Mouse (Mus musculus) heart, postnatal 0 days (tissue): Measurements from ENCODE around the gene 6330409D20Rik. TPM values are rescaled to one million over a fixed set of nuclear protein-coding genes. Genes with fewer than 3 reads are reported as not detected.

Experiments used
- ATAC-seq: fragments of 200-750 bp; cut with Nextera tagmentation; 2 replicates; pipeline ENCODE4 v1.8.0; 2017; ENCODE audit warnings: low read depth, moderate number of reproducible peaks, moderate library complexity; ENCODE audit not compliant: insufficient read depth
- DNase-seq: peaks from one replicate; pipeline ENCODE4 v3.0.0-alpha.2; 2016; ENCODE audit warnings: low spot score
- H3K27ac ChIP-seq: fragments of 300-500 bp; sonication (generic); 2 replicates; pipeline ENCODE4 v1.5.1; 2014; ENCODE audit warnings: low read depth, mild to moderate bottlenecking
- H3K27me3 ChIP-seq: fragments of 300-500 bp; sonication (generic); 2 replicates; pipeline ENCODE4 v1.6.1; 2014; ENCODE audit warnings: low read length, mixed read lengths; ENCODE audit not compliant: control insufficient read depth, insufficient read depth
- H3K36me3 ChIP-seq: fragments of 300-500 bp; sonication (generic); replicated peaks from 2 replicates; pipeline ENCODE4 v1.6.1; 2014; ENCODE audit warnings: low read length, mixed read lengths; ENCODE audit not compliant: control insufficient read depth, insufficient read depth
- H3K4me1 ChIP-seq: fragments of 300-500 bp; sonication (generic); 2 replicates; pipeline ENCODE4 v1.6.1; 2014; ENCODE audit warnings: antibody characterized with exemption; ENCODE audit not compliant: control insufficient read depth, insufficient read depth
- H3K4me2 ChIP-seq: fragments of 300-500 bp; sonication (generic); 2 replicates; pipeline ENCODE4 v1.6.1; 2014; ENCODE audit warnings: low read depth, mild to moderate bottlenecking, low read length, moderate library complexity
- H3K4me3 ChIP-seq: fragments of 300-500 bp; sonication (generic); 2 replicates; pipeline ENCODE4 v1.5.1; 2014; ENCODE audit warnings: low read depth, low read length
- H3K9ac ChIP-seq: fragments of 300-500 bp; sonication (generic); replicated peaks from 2 replicates; pipeline ENCODE4 v1.6.1; 2014; ENCODE audit warnings: low read depth, low read length, mixed read lengths
- H3K9me3 ChIP-seq: fragments of 300-500 bp; sonication (generic); replicated peaks from 2 replicates; pipeline ENCODE4 v1.6.1; 2016; ENCODE audit warnings: low read length; ENCODE audit not compliant: control insufficient read depth
- CTCF ChIP-seq: IDR thresholded peaks from 2 replicates; pipeline ENCODE4 v1.5.1; 2016; ENCODE audit warnings: antibody characterized with exemption, control low read depth, low read depth
- EP300 ChIP-seq: IDR thresholded peaks from 2 replicates; pipeline ENCODE4 v1.6.1; 2016; ENCODE audit warnings: antibody characterized with exemption, low read depth
- WGBS: fragments of 180-500 bp; shearing (Covaris S2); extraction: QIAGEN DNeasy Blood & Tissue Kit; methylation state at CpG from one replicate; pipeline ENCODE4 v1.1.7; 2014; 5-methylcytosine and 5-hydroxymethylcytosine counted together
- polyA plus RNA-seq: library from polyadenylated mRNA; unstranded; fragments of >200 nt; fragmentation: Nextera tagmentation; extraction: Ambion mirVana; gene quantifications from 2 replicates; pipeline ENCODE4 v1.2.1, GENCODE M21; 2015
- total RNA-seq: library from RNA; depleted of rRNA; stranded (reverse); fragments of >200 nt; gene quantifications from 2 replicates; pipeline ENCODE4 v1.2.3, GENCODE M21; 2014; ENCODE audit warnings: low replicate concordance

Gene 6330409D20Rik
- total and polyA plus RNA-seq, 2 experiments from 2014 or later = 0.15 TPM; not detected in 1

DNA sequence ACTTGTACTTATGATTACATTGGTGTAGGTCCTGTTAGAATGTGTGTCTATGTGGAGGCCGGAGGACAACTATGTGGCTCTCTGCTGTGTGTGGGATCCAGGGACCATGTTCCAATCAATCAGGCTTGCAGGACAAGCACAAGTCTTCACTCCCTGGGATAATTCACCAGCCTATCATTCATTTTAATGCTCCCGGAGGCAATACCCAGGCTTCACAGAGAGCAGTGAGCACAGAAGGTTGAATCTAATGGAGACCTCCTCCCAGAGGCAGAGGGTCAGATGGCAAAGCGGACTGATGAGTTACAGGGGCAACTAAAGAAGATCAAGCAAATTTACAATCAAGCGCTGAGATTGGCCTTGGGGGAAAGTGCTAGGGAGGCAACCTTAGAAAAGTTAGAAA, 11.3 kb downstream of the 6330409D20Rik start:
- Histone ChIP-seq H3K9ac (0 out of 2 replicates have a peak overlapping the region, but pooled peaks have one; percentile 24), H3K36me3 (no peaks in the 10 kb centered on the region), H3K9me3 (no peaks in the 10 kb centered on the region), H3K4me2 (peak overlapping the region; percentile 53), H3K27ac (peak overlapping the region; percentile 87), H3K4me3 (peak overlapping the region; percentile 10), H3K4me1 (peaks cover 11% of the 10 kb centered on the region), H3K27me3 (no peaks in the 10 kb centered on the region)
- DNase-seq (no peak), ATAC-seq (no peak)
- TF ChIP-seq EP300 (no peak), CTCF (no peak)
- 54% methylated on average over 4 of the region's 4 CpGs for WGBS

- DNase-seq (no peak), ATAC-seq (peak; percentile 45)
- Histone ChIP-seq H3K27me3 (no peaks in the 10 kb centered on the region), H3K4me2 (peak overlapping the region; percentile 53), H3K9ac (peak overlapping the region; percentile 43), H3K36me3 (no peaks in the 10 kb centered on the region), H3K9me3 (no peaks in the 10 kb centered on the region), H3K4me3 (peak overlapping the region; percentile 51), H3K4me1 (peaks cover 11% of the 10 kb centered on the region), H3K27ac (peak overlapping the region; percentile 87)
- 41% methylated on average over 7 of the region's 7 CpGs for WGBS
- TF ChIP-seq CTCF (no peak), EP300 (peak; percentile 97)
These were observed 12.4 kb downstream of the 6330409D20Rik start for GRCm38 (mm10) chr2:32728463-32728862.

GRCm38 (mm10) chr2:32727435-32727834, 13.4 kb downstream of the 6330409D20Rik start:
- DNase-seq = peak; percentile 98
- no peaks in the 10 kb centered on the region for H3K9me3 ChIP-seq
- peak overlapping the region; percentile 43 for H3K9ac ChIP-seq
- no peaks in the 10 kb centered on the region for H3K27me3 ChIP-seq
- peaks cover 11% of the 10 kb centered on the region for H3K4me1 ChIP-seq
- TF ChIP-seq CTCF (no peak), EP300 (no peak)
- no peaks in the 10 kb centered on the region for H3K36me3 ChIP-seq
- H3K4me2 ChIP-seq = peak overlapping the region; percentile 53
- peak; percentile 96 for ATAC-seq
- WGBS = under 1% methylated on average over 16 of the region's 16 CpGs
- H3K27ac ChIP-seq = peak overlapping the region; percentile 87
- peak overlapping the region; percentile 51 for H3K4me3 ChIP-seq

DNA sequence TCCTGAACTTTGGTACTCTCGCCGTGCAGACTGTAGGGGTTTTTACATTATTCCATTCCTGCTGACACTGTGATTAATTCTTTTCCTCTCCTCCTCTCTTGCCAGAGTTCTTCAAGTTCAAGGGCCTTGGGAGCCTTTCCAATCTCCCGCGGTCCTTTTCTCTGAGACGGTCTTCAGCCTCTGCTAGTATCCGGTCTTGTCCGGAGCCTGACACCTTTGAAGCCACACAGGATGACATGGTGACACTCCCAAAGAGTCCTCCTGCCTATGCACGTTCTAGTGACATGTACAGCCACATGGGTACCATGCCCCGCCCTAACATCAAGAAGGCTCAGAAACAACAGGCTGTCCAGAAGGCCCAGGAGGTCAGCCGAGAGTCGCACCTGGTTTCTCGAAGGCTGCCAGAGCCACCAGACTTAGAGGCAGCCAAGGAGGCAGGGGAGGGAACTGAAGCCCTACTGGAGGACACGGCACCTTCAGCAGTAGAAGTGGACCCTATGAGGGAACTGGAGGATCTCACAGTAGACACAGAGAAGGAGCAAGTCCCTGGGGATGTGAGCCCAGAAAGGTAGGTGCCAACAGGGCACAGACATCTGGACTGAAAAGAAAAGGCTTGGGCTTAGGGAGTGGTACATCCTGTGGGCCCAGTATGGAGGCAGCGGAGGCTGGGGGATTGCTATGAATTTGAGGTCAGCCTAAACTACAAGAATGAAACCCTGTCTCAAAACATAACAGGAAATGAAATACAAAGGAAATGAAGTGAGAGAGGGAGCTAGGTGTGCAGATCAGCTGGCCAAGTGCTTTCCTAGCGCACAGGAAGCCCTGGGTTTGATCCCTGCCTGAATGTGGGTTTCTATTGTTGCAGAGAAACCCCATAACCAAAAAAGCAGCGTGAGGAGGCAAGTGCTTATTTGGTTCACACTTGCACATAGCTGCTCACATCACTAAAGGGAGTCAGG, 15.7 kb downstream of the 6330409D20Rik start:
- Histone ChIP-seq H3K4me1 (no peaks in the 10 kb centered on the region), H3K9me3 (no peaks in the 10 kb centered on the region), H3K4me3 (no peak overlapping the region), H3K27me3 (no peaks in the 10 kb centered on the region), H3K27ac (peak overlapping the region; percentile 48; the same call in 1 of the 2 replicates), H3K4me2 (no peak overlapping the region), H3K36me3 (no peaks in the 10 kb centered on the region), H3K9ac (no peak overlapping the region)
- WGBS = 73% methylated on average over 16 of the region's 16 CpGs
- DNase-seq = no peak
- ATAC-seq = no peak
- TF ChIP-seq CTCF = no peak

- Histone ChIP-seq H3K27me3 (no peaks in the 10 kb centered on the region), H3K4me2 (no peak overlapping the region), H3K36me3 (no peaks in the 10 kb centered on the region), H3K9ac (no peak overlapping the region), H3K9me3 (no peaks in the 10 kb centered on the region), H3K4me3 (no peak overlapping the region), H3K27ac (no peak overlapping the region), H3K4me1 (no peaks in the 10 kb centered on the region)
- WGBS = 70% methylated on average over 4 of the region's 4 CpGs
- TF ChIP-seq CTCF (no peak), EP300 (no peak)
- no peak for ATAC-seq
- DNase-seq = no peak
These were observed 16.7 kb downstream of the 6330409D20Rik start for GRCm38 (mm10) chr2:32724149-32724548.
